Mouse (Mus musculus): ENCODE results near the gene Gns.
A peak's percentile ranks its signal among the peaks of the same experiment; 100 is the strongest.

Gene Gns

DNA sequence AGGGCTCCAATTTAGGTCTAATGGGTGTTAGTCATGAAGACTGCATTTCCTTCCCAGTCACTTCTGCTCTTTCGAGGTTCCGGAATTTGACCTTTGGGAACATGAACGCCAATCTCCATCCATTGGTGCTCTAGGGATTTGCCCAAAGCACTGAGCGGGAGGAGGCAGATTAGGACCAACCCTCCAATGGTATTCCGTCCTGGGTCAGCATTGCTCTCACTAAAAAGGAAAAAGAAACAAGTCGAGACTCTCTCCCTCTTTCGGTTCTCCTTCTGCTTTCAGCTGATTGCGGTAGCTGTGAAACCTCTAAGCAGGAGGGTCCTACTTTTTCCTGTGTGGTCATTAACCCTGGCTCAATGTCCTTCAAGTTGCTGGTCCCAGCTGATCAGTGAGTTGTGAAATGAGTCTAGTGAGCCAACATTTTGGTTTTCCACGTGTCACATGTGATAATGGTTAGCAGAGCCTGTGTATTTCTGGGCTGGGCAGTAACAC lies 937 bp downstream of the Gns start:
- DNase-seq (ENCODE audit: low read depth, low spot score), result no peak

DNA sequence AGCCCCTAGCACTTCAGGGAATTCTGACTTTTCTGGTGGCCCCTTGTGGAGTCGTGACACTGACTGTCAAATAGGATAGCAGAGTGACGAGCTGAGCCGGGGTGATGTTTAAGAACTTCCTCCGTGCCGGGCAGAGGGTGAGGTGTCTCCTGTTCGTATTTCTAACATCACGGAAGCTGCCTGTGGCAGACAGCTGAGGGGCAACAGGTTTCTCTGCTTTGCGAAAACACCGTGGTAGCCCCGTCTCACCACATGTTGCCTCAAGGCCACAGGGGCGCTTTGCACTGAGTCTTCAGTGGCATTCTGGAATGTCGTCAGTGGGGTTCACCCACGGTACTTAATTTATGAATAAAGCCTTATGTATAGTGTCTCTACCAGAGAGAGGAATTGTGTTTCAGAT lies 2.4 kb downstream of the Gns start:
- no peak for DNase-seq (ENCODE audit: low read depth, low spot score)

DNA sequence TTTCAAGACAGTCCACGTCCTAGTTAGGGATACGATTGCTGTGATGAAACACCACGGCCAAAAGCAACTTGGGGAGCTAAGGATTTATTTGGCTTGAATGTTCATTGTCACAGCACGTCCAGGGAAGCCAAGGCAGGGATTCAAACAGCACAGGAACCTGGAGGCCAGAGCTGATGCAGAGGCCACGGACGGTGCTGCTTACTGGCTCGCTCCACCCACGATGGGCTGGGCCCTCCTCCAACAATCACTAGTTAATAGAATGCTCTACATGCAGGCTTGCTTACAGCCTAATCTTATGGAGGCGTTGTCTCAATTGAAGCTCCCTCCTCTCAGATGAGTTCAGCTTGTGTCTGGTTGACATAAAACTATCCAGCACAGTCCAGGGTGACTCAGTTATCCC lies 2.9 kb downstream of the Gns start:
- no peak for DNase-seq (ENCODE audit: low read depth, low spot score)

DNA sequence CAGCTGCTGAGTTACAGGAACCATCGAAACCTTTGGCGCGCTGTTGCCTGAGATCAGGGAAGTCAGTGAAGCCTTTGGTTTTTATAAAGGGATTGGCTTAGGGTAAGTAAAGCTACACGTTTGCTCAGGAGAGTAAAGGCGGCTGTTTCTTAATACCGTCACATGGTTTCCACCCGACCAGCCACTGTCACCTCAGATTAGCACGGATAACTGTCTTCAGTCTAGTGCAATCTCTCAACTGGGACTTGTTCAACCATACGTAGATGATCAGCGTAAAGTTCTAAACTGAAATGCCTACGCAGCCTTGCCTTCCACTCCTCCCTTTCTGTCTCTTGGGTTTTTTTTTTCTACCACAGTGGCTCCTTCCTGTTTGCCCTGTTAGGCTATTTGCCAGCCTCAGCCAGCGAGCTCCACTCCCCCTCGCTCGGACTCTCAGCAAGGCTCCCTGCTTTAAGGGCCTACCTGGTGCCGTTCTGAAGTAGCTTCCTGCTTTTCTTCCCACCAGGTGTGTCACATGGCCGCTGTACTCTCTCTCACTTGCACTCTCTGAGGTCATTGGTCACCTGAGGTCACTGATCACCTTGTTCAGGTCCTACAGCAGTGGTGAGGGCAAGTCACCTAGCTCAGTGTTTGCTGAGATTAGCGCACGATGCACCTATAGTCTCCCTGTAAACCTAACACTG lies 4.0 kb downstream of the Gns start:
- DNase-seq (ENCODE audit: low read depth, low spot score), result no peak

DNA sequence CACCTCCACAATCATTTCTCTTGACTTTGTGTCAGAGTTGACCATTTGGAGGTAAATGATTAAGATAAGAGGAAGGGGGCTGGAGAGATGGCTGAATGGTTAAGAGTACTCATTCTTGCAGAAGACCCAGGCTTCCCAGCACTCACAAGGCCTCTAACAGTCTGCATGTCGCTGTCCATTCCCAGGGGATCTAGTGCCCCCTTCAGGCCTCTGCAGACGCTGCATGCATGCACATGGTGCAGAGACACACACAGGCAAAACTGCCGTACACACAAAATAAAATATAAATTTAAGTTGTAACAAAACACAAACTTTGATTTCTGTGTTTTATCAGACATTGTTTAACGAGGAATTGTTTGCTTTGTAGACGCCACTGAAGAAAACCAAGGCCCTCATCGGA lies 5.9 kb downstream of the Gns start:
- no peak for DNase-seq (ENCODE audit: low read depth, low spot score)

DNA sequence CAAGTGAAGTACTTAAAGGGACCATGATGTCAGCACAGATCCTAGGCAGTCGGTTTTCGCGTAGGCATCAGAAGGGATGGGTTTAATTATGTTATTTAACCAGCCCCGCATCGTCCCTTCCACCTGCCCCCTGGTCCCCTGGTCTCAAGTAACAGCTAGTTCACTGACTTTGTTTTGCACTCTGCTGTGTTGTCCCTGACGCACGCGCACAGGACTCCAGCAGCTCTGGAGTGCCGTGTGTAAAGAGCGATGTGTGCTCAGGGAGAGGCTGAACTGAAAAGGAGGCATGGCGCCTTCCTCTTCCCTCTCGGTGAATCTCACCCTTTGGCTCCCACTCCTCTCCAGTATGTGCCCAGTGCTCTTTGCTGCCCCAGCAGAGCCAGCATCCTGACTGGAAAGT lies 9.1 kb downstream of the Gns start:
- DNase-seq (ENCODE audit: low read depth, low spot score), result no peak

DNA sequence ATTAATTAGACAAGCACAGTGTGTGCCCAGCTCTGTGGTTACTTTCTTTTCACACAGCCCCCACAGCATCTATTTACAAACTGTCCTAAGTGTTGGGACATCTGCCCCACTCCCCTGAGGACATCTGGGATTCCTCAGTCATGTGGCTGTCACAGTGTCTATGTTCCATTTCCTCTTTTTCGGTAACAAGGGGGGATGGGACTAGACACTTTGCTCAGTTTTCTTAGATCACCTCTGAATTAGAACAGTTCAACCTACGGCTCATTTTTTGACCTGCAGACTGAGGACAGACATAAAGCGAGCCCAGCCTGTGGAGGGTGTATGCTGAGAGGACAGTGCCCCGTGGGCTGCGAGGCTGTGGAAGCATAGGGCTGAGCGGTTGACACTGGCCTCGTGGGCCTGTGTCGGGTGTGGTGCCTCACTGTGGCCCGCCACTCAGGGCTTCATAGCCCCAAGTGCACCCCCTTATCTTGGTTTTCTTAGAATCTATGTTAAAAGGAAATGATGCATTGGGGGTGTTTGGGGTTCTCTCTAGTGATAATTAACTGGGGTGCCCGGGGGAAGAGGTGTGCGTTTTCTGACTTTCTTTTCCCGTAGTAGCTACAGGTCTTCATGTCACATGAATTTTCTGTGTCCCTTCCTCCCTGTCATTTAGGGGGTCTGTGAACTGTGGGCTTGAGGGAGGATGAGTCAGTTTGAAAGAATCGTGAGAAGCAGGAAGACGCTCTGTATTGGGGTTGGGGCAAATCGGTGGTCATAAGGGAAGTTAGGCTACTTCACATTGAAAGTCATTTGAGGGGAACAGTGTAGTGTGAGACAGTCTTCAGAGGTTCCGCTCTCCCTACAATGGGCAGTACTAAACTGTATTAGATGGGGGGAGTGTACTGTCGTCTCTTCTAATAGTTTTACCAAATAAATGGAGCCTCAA lies 10.1 kb downstream of the Gns start:
- DNase-seq (ENCODE audit: low read depth, low spot score), result no peak

DNA sequence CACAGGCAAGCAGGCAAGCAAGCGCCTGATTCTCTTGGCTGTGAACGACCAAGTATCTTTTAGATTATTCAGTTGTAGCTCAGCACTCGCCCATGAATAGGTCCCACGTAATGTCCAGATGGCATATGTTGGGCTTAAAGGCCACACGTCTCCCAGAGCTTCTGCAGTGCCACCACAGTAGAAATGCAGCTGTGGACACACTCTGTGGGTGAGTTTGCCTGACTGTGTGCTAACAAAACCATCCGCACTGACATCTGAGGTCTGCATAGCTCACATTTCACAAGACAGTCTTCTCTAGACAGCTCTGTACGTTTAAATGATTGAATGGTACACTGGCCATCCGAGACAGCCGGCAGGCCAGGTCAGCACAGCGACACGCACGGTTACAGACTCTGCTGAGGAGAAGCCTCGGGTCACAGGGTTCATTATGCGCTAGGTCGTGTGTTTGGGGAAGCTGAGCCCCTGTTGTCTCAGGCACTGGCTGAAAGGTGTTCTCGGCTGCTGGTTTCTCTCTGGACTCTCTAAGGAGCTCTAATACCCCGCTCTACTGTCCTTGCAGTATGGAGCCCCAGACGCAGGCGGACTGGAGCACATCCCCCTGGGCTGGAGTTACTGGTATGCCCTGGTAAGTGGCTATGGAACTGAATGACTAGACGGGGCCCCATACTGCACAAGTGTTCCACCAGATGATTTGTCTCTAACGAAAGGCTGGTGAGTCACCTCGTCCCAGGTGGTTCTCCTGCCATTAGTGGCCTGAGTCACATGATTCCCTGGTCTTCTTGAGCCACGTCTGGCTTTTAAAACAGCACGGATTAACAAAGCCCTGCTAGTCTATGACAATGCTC lies 11.0 kb downstream of the Gns start:
- no peak for DNase-seq (ENCODE audit: low read depth, low spot score)

DNA sequence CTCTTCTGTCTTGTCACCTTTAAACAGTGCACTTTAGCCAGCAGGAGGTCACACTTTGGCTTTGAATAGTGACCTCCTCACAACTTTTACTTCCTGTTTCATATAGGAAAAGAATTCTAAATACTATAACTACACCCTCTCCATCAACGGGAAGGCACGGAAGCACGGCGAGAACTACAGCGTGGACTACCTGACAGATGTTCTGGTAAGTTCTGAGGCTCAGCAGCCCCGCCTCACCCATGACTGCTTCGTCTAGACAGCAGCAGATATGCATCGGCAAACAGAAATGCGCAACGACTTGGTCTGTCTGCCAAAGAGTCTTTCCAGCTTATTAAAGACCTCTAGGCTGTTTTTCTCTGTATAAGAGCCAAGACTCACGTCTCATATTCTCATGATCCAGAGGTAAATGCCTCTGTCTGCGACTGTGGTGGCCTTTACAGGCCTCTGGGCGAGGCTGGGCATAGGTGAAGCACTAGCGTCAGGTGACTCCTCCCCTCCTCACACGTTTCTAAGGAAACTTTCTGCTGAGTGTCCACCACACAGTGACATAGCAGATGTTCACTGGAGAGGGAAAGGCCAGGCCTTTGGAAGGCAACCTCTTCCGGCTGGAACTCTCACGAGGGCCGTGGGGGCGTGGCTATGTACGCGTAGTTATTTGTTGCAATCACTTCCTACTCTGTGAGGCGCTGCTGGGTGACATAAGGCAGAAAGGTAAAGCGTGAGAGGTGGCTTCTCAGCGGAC lies 11.8 kb downstream of the Gns start:
- no peak for DNase-seq (ENCODE audit: low read depth, low spot score)

DNA sequence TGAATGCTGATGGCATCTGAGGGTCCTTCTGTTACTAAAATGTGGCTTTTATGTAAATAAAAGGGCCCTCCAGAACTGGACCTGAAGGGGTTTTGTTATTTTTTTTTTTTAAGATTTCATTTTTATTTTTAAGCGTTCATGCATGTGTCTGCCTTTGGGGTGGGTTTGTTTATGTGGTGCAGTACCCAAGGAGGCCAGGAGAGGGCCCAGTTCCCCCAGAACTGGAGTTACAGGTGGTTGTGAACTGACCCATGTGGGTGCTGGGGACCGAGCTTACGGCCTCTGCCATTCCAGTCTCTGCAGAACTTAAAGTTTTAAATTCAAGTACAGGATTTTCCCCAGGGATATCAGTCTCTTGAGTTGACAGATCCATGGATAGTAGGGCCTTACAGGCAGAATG lies 14.5 kb downstream of the Gns start:
- no peak for DNase-seq (ENCODE audit: low read depth, low spot score)

DNA sequence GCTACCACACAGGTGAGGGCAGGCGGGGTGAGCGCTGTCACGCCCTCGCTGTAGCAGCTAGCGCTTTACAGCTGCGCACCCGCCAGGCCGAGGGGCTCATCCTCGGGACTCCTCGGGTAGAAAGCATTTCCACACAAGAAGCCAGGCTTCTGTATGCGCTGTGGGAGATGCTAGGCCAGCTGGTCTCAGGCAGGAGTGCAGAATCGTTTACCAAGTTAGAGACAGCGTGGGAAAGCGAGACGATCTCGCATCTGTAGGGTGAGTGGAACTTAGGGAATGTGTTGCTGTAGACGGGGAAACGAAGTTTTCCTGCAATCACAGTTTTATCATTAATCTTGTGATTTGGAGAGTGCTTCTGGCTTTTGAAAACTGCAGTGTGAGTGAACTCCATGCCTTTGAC lies 16.4 kb downstream of the Gns start:
- no peak for DNase-seq (ENCODE audit: low read depth, low spot score)

DNA sequence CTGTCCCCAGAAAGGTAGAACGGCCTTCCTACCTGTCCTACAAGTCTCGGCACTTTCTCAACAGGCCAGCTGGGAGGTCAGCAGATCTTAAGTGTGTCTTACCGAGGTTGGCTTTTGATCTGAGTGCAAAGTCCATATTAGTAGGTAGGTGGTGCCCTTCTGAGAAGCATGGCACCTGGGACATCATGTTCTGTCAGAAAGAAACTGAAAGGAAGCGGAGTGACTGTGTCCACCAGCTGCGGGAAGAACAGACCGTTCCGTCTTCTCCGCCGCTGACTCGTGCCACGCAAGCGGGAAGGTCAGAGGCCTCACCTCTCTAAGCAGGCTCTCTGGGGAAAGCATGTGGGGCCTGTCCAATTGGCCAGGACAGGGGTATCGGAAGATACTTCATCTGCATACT lies 19.8 kb downstream of the Gns start:
- no peak for DNase-seq (ENCODE audit: low read depth, low spot score)

DNA sequence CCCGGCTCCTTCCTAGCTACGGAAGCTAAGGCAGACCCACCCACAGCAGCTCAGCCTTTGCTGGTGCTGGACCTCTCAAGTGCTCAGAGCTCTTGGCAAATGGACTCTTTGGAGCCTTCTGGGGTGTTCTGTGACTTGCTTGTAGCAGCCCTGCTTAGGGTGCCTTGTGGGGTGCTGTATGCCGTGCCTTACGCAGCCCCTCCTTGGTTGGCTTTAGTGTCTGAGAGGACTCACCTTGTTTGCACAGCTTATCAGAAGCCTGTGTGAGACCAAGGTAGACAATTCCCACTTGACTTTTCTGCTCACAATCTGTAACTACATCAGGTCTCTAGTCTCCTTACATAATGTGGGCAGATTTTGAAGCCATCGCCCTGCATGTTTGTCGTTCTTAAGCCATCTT lies 20.8 kb downstream of the Gns start:
- no peak for DNase-seq (ENCODE audit: low read depth, low spot score)

DNA sequence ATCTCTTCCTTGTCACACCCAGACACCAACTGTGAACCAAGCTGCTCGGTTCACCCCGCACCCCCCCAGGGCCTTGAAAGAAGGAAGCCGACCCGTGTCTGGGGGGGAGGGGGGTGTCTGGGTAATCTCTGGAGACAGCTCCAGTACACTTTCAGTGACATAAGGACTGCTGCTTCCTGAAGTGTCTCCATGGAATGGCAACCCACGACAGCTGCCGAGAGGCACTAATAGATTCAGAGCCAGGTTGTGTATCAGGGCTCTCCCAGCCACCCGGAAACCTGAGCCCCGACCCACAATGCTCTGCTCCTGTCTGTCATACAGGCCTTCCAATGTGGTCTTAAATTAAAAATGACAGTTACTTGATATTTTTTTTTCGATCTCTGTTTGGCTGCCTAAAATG lies 21.5 kb downstream of the Gns start:
- no peak for DNase-seq (ENCODE audit: low read depth, low spot score)

DNA sequence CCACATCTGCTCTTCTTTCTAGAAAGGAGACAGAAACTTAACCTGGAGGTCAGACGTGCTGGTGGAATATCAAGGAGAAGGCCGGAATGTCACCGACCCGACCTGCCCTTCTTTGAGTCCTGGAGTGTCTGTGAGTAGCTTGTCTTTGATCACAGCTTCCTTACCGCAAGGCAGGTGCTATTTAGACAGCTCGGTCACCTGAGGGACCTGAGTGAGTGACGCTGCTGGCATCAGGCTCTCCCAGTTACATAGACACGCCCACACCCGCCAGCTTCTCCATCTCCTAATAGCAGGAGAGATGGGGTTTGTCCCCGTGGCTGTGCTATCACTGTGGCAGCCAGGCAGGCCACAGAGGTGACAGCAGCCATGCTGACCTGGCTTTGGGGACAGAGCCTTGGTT lies 25.7 kb downstream of the Gns start:
- DNase-seq (ENCODE audit: low read depth, low spot score), result no peak

DNA sequence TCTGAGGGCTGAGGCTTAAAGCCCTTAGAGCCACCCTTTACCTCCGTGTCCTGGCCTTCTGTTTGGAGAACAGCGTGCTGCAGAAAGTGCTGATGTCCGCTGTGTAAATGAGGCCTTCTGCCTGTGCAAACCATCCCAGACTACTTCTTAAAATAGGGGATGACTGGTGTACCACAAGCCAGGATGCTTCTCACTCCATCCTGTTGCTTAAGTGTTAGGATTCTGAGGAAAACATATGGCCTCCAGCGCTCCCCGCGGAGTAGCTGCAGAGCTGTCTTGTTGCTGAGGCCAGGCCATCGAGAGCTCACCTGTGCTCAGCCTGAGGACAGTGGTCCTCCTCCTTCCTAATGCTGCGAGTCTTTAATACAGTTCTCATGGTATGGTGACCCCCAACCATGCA lies 27.0 kb downstream of the Gns start:
- peak; percentile 34 for DNase-seq (ENCODE audit: low read depth, low spot score)

DNA sequence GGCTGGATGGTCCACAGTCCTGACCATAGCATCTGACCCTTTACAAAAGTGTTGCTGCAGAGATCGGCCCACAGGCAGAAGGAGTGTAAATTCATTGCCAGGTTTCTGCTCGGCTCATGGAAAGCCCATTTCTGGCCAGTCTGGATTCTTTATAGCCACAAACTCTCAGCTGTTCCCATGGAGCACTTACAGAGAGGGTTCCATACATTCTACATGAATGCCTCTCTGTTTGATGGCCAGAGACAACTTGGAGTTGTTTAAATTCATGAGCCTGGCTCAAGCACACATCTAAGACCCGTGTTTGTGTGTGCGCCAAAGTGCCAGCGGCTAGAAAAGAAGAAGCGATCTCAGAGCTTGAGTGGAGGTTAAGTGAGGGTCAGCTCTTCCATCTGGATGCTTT lies 29.4 kb downstream of the Gns start:
- no peak for DNase-seq (ENCODE audit: low read depth, low spot score)

DNA sequence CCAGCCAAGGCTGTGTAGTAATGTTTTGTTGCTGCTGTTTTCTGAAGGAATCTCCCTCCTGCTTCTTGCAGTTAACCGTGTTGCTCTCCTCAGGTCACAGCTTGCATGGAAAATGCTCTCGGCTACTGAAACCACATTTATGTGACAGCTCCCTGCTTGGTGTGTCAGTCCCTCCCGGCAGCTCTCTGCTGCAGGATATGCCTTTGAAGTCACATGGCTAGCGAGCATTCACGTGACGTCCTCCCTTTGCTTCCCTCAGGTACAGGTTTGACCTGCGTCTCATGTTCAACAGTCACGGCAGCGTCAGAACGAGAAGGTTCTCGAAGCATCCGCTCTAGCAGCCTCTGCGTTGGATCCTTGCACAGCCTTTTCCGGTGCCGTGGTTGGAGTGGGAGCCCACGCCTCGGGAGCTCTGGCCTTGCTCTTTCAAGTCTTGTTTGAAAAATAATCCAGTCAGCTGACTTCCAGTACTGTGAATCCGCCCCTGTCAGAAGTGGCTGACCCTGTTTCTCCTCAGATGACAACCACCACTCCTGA lies 30.0 kb downstream of the Gns start:
- DNase-seq (ENCODE audit: low read depth, low spot score), result no peak

DNA sequence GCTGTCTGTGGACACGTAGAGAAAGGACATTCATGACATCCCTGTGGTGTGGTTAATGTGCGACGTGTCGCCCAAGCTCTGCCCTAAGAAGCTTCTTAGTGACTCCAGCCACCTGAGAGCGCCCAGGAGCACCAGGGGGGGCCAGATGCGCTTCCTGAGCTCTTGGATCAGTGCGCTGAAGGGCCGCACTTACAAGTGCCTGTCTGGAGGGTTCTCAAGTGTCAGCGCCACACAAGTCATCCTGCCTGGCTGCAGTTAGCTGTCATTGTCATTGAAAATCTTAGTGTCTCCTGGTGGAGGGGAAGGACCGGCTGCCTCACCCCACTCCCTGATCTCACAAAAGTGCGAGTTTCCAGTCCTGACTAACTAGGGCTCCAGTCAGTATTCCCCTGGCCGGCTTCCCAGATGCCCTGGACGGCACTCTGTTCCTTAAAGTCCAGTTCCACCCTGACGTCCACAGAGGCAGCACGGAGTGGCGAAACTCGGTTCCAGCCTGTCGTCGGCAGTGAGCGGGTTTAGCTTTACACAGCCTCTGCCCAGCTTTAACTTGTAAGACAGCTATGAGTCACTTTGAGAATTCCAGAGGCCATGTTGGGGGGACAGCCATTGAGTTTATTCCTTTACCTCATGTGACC lies 30.8 kb downstream of the Gns start:
- no peak for DNase-seq (ENCODE audit: low read depth, low spot score)

DNA sequence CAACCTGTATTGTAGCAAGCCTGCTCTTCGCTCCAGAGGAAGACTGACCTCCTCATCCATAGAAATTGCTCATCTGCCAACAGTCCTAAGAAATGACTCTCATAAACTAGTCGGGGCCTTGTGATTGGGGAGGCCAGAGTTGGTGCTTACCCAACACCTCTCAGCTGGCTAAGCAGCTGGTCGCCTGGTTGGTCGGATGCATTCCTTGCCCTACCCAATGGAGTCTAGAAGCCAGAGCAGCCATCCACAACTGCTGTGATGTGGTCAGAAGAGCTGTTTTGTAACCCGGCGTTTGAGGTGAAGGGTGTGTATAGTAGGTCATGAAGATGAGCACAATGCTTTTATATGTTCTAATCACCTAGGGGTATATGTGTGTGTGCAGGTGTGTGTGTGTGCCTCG lies 33.7 kb downstream of the Gns start:
- DNase-seq (ENCODE audit: low read depth, low spot score), result no peak

DNA sequence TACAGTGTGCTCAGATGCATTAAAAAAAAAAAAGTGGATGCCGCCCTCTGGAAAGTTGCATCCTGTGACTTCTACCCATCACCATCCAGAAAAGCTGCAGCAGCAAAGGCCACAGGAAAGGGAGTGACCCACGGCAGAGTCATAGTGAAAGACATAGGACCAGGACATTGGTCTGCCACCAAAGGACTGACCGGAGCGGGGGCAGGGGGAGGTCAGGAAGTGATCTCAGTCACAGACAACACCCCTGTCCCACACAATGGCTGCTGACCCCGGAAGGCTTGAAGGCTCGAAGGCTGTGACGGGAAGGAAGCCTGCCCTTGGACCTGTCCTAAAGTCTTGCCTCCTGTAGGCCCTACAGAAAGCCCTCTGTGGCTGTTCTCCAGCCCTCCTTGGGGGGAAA lies 36.1 kb downstream of the Gns start:
- DNase-seq (ENCODE audit: low read depth, low spot score), result no peak

All from telencephalon, adult 2 months (tissue).